Mouse (Mus musculus): ENCODE results near the gene Il17rc. TPM values are rescaled to one million over a fixed set of nuclear protein-coding genes. Genes with fewer than 3 reads are reported as not detected.

Gene Il17rc
- polyA plus RNA-seq, 1 experiment from 2014 or later = 4.7 TPM

DNA sequence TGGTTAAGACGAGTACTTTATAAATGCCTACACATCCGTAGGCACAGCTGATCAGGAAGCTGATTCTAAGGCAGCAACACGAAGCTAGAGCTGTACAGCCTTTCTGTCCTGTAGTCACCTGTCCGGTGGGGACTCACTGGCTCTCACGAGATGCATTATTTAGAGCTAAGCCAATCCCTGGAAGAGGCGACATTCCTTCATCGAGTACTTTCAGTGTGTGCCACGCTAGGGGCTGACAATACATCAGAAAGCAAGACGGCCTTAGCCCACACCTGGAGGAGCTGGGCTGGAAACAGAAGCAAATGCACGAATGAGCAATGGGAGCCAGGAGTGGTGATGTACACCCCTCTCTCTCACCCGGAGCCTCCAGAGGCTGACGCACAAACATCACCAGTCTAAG, 34.1 kb upstream of the Il17rc start:
- Histone ChIP-seq H3K4me2 (no peak overlapping the region), H3K36me3 (no peaks in the 10 kb centered on the region), H3K4me3 (no peak overlapping the region), H3K4me1 (replicated peaks) (0 out of 2 replicates have a peak, but pooled peaks cover 2% of the 10 kb centered on the region), H3K9me3 (replicated peaks) (no peaks in the 10 kb centered on the region), H3K9ac (no peak overlapping the region), H3K27ac (ENCODE audit: poor library complexity, severe bottlenecking) (no peak overlapping the region), H3K27me3 (replicated peaks) (0 out of 2 replicates have a peak, but pooled peaks cover 4% of the 10 kb centered on the region)
- no peak for ATAC-seq (ENCODE audit: insufficient number of reproducible peaks, low FRiP score)
- 69% methylated on average over 12 of the region's 12 CpGs for WGBS

DNA sequence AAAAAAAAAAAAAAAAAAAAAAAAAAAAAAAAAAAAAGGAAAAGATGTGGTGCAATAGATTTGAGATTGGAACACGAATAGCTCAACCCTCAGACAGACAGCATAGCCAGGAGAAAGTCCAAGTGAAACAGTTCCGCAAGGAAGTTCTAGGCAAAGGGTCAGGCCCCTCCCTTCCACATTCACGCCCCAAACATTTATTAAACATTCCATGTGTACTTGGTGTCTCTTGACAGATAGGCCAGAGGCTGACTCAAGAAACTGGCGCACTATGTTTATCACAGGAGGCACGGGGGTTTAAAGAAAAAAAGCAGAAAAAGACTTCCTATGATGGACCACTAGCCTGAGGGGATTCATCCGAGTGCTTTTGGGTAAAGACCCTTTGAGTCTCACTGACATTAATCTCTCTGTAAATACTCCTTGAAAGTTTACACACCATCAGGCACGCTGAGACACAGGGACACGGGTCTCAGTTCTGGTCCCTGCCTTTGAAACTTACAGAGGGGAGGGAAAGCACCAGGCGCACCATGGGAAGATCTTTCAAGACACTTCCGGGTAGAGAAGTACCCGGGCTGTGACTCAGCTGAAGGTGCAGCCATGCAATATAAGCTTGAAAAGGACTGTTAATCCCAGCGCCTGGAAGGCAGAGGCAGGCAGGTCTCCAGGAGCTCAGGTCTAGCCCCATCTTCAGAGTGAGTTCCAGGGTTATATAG, 32.4 kb upstream of the Il17rc start:
- no peak overlapping the region for H3K27ac ChIP-seq (ENCODE audit: poor library complexity, severe bottlenecking)
- no peak overlapping the region for H3K9ac ChIP-seq
- no peaks in the 10 kb centered on the region for H3K36me3 ChIP-seq
- no peak for ATAC-seq (ENCODE audit: insufficient number of reproducible peaks, low FRiP score)
- H3K4me1 ChIP-seq (replicated peaks) = peaks cover 11% of the 10 kb centered on the region
- H3K4me2 ChIP-seq = no peak overlapping the region
- WGBS = 57% methylated on average over 12 of the region's 12 CpGs
- H3K4me3 ChIP-seq = no peak overlapping the region
- 0 out of 2 replicates have a peak, but pooled peaks cover 4% of the 10 kb centered on the region for H3K27me3 ChIP-seq (replicated peaks)
- H3K9me3 ChIP-seq (replicated peaks) = no peaks in the 10 kb centered on the region

DNA sequence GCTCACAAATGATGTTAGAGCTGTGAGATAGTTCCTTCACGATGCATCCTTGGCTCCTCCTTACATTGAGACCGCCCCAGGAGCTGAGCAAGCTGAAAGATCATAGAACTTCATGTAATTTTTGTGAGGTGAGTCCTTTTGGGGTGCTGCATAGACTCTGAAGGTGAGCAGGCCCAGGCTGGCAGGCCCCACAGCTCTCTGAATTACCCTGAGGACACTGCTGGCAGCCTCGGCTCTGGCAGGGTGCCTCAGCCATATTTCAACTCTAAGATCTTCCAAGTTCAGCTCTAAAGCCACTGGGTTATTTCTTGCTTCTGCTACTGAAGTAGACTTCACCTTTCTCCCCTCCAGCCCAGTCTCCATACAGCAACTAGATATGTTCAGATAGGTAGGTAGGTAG, 30.5 kb upstream of the Il17rc start:
- Histone ChIP-seq H3K27me3 (replicated peaks) (0 out of 2 replicates have a peak, but pooled peaks cover 4% of the 10 kb centered on the region), H3K4me1 (replicated peaks) (peaks cover 11% of the 10 kb centered on the region), H3K9me3 (replicated peaks) (no peaks in the 10 kb centered on the region), H3K27ac (ENCODE audit: poor library complexity, severe bottlenecking) (no peak overlapping the region), H3K4me3 (no peak overlapping the region), H3K4me2 (no peak overlapping the region), H3K36me3 (peaks cover 1% of the 10 kb centered on the region; the same call in 1 of the 2 replicates), H3K9ac (no peak overlapping the region)
- 84% methylated on average over 3 of the region's 3 CpGs for WGBS
- no peak for ATAC-seq (ENCODE audit: insufficient number of reproducible peaks, low FRiP score)

DNA sequence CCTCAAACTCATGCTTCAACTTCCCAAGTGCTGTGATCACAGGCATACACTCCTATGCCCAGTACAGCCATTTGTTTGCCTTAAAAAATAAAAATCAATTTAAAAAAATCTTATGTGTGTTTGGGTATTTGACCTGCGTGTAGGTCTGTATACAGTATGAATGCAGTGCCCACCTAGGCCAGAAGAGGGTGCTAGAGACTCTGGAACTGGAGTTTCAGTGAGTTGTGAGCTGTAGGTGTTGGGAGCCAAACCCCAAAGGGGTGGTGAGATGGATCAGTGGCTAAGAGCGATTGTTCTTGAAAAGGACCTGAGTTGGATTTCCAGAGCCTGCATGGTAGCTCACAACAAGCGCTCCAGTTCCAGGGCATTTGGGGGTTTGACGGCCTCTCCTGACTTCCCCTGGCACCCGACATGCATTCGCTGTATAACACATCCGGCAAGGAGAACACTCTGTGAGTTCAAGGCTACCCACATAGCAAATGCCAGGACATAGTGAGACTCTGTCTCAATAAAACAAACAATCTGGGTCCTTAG, 30.0 kb upstream of the Il17rc start:
- no peak overlapping the region for H3K9ac ChIP-seq
- no peak overlapping the region for H3K4me3 ChIP-seq
- H3K9me3 ChIP-seq (replicated peaks) = no peaks in the 10 kb centered on the region
- H3K27ac ChIP-seq (ENCODE audit: poor library complexity, severe bottlenecking) = no peak overlapping the region
- peaks cover 11% of the 10 kb centered on the region for H3K4me1 ChIP-seq (replicated peaks)
- no peak overlapping the region for H3K4me2 ChIP-seq
- ATAC-seq (ENCODE audit: insufficient number of reproducible peaks, low FRiP score) = no peak
- H3K36me3 ChIP-seq = peaks cover 5% of the 10 kb centered on the region
- 53% methylated on average over 7 of the region's 7 CpGs for WGBS
- 0 out of 2 replicates have a peak, but pooled peaks cover 4% of the 10 kb centered on the region for H3K27me3 ChIP-seq (replicated peaks)

- 42% methylated on average over 9 of the region's 9 CpGs for WGBS
These were observed 29.2 kb upstream of the Il17rc start for GRCm38 (mm10) chr6:113442087-113442441.

DNA sequence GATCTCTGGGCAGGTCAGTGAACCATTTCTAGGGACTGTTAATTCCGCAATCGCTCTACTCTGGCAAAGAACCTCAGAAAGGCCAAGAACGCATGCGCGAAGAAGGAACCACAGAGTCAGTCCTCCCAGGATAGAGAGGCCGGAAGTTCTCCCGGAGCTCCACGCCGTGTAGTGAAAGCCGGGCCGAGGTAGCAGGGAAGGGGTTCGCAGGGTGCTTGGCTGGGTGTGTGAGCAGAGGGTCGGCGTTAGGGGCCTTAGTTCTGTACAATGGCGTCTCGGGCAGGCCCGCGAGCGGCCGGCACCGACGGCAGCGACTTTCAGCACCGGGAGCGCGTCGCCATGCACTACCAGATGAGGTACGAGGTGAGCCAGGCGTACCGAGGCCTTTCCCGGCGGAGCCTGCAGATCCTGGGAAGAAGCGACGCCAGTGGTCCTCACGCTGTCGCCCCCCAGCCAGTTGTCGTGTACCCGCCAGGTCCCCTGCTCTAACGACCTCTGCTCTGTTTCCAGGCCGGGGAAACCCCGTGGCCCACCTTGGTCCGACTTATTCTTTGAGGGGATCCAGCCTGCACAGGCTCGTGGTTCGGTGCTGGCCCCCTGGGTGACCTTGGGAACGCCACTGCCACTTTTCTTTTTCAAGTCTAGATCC, 28.7 kb upstream of the Il17rc start, which contains the start of gene Jagn1:
Gene Jagn1, plus strand, starts transcription at position 128 of the 649 bp plus-strand sequence.
- peaks cover 18% of the 10 kb centered on the region for H3K36me3 ChIP-seq
- WGBS = 1% methylated on average over 45 of the region's 45 CpGs
- peak within 1 kb of the TSS; percentile 78 for H3K4me3 ChIP-seq
- peak within 1 kb of the TSS; percentile 89 for H3K9ac ChIP-seq
- no peaks in the 10 kb centered on the region for H3K27me3 ChIP-seq (replicated peaks)
- no peaks in the 10 kb centered on the region for H3K9me3 ChIP-seq (replicated peaks)
- H3K27ac ChIP-seq (ENCODE audit: poor library complexity, severe bottlenecking) = 0 out of 2 replicates have a peak within 1 kb of the TSS, but pooled peaks have one; percentile 23
- ATAC-seq (ENCODE audit: insufficient number of reproducible peaks, low FRiP score) = peak; percentile 91
- H3K4me2 ChIP-seq = peak within 1 kb of the TSS; percentile 89
- H3K4me1 ChIP-seq (replicated peaks) = peaks cover 11% of the 10 kb centered on the region

More at GRCm38 (mm10) chr6:113442087-113442441, 29.2 kb upstream of the Il17rc start:
- Histone ChIP-seq H3K27ac (ENCODE audit: poor library complexity, severe bottlenecking) (no peak overlapping the region), H3K4me2 (peak overlapping the region; percentile 89), H3K9me3 (replicated peaks) (no peaks in the 10 kb centered on the region), H3K36me3 (peaks cover 13% of the 10 kb centered on the region), H3K4me3 (peak overlapping the region; percentile 78), H3K4me1 (replicated peaks) (peaks cover 11% of the 10 kb centered on the region), H3K9ac (peak overlapping the region; percentile 89), H3K27me3 (replicated peaks) (0 out of 2 replicates have a peak, but pooled peaks cover 4% of the 10 kb centered on the region)
- ATAC-seq (ENCODE audit: insufficient number of reproducible peaks, low FRiP score) = no peak

- no peak overlapping the region for H3K27ac ChIP-seq (ENCODE audit: poor library complexity, severe bottlenecking)
- H3K4me1 ChIP-seq (replicated peaks) = peaks cover 11% of the 10 kb centered on the region
- H3K4me3 ChIP-seq = peak overlapping the region; percentile 78
- 49% methylated on average over 12 of the region's 12 CpGs for WGBS
- H3K27me3 ChIP-seq (replicated peaks) = no peaks in the 10 kb centered on the region
- peaks cover 24% of the 10 kb centered on the region for H3K36me3 ChIP-seq
- no peaks in the 10 kb centered on the region for H3K9me3 ChIP-seq (replicated peaks)
- H3K9ac ChIP-seq = peak overlapping the region; percentile 89
- ATAC-seq (ENCODE audit: insufficient number of reproducible peaks, low FRiP score) = no peak
- peak overlapping the region; percentile 89 for H3K4me2 ChIP-seq
These were observed 28.1 kb upstream of the Il17rc start for GRCm38 (mm10) chr6:113443091-113443490.

DNA sequence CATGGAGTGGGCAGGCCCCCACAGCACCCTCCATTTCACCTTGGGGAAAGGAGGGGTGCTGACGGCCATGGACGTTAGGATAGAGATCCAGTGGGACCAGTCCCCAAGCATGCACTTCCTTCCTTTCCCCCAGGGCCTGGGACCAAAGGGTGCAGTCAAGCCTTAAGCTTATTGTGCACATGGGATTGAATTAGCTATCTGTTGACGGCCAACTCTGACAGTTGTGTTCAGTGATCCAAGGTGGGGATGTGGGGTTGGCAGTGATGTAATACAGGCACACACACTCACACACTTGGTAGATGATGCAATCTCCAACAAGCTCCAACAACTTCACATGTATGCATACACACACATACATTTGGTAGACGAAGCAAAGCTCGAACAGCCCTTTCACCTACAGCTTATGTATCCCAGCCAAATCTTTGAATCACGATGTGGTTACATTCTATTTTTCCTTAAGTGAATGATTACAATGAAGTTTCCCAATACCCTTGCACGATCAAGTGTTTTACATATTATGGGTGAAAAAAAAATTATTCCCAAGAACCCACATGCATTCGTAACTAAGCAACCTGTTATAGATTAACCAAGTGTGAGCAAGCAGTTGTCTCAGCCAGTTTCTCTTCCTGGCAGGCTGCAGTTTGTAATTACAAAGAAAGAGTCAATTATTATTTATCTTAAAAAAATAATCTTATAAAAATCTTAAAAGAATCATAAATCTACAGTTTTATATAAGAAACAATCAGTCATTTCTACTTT, 26.8 kb upstream of the Il17rc start:
- ATAC-seq (ENCODE audit: insufficient number of reproducible peaks, low FRiP score) = no peak
- WGBS = 91% methylated on average over 8 of the region's 8 CpGs
- Histone ChIP-seq H3K27me3 (replicated peaks) (no peaks in the 10 kb centered on the region), H3K4me3 (no peak overlapping the region), H3K9me3 (replicated peaks) (no peaks in the 10 kb centered on the region), H3K27ac (ENCODE audit: poor library complexity, severe bottlenecking) (no peak overlapping the region), H3K9ac (no peak overlapping the region), H3K4me1 (replicated peaks) (peaks cover 11% of the 10 kb centered on the region), H3K36me3 (peaks cover 34% of the 10 kb centered on the region), H3K4me2 (no peak overlapping the region)

GRCm38 (mm10) chr6:113447639-113448038, 23.6 kb upstream of the Il17rc start:
- H3K27me3 ChIP-seq (replicated peaks) = no peaks in the 10 kb centered on the region
- no peak overlapping the region for H3K27ac ChIP-seq (ENCODE audit: poor library complexity, severe bottlenecking)
- peaks cover 15% of the 10 kb centered on the region for H3K4me1 ChIP-seq (replicated peaks)
- no peak for ATAC-seq (ENCODE audit: insufficient number of reproducible peaks, low FRiP score)
- no peaks in the 10 kb centered on the region for H3K9me3 ChIP-seq (replicated peaks)
- H3K9ac ChIP-seq = no peak overlapping the region
- H3K36me3 ChIP-seq = peaks cover 37% of the 10 kb centered on the region
- no peak overlapping the region for H3K4me2 ChIP-seq
- 91% methylated on average over 4 of the region's 4 CpGs for WGBS
- H3K4me3 ChIP-seq = no peak overlapping the region

DNA sequence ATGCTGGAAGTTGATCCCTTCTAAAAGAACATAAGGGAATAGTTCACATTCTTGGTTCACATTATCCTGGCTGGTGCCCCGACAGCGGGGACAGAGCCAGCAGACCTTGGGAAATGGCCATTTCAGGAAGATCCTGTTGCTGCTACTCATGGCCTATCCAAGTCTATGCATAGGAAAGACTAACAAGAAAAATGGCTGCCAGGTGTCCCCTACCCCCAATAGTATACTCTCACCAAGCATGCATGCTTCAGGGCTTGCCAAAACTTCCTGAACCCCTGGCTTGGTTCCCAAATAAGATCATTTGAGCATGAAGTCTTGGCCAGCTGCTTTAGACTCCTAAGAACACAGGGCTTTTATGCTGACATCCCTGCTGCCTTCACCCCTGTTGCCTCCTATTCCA, 19.4 kb upstream of the Il17rc start:
- no peak for ATAC-seq (ENCODE audit: insufficient number of reproducible peaks, low FRiP score)
- 56% methylated on average over 2 of the region's 2 CpGs for WGBS

More for the DNA sequence above, 19.4 kb upstream of the Il17rc start:
- H3K9me3 ChIP-seq (replicated peaks) = no peaks in the 10 kb centered on the region
- H3K9ac ChIP-seq = no peak overlapping the region
- H3K27ac ChIP-seq (ENCODE audit: poor library complexity, severe bottlenecking) = no peak overlapping the region
- H3K36me3 ChIP-seq = peaks cover 26% of the 10 kb centered on the region
- H3K27me3 ChIP-seq (replicated peaks) = no peaks in the 10 kb centered on the region
- peaks cover 6% of the 10 kb centered on the region; the same call in 1 of the 2 replicates for H3K4me1 ChIP-seq (replicated peaks)
- no peak overlapping the region for H3K4me3 ChIP-seq
- H3K4me2 ChIP-seq = no peak overlapping the region
